Mouse (Mus musculus) cortical plate, adult 2 months (tissue): Measurements from ENCODE around the gene Heyl.

Experiments used
- CTCF ChIP-seq: fragments of 200-500 bp; IDR thresholded peaks from 2 replicates; pipeline ENCODE4 v1.5.1; 2011; ENCODE audit warnings: mild to moderate bottlenecking, control low read depth, low read length; ENCODE audit not compliant: insufficient read depth; ENCODE audit errors: extremely low read depth
- POLR2A ChIP-seq: fragments of 200-500 bp; IDR thresholded peaks from 2 replicates; pipeline ENCODE4 v1.6.1; 2011; ENCODE audit warnings: mild to moderate bottlenecking, low read length, control low read depth; ENCODE audit not compliant: insufficient read depth; ENCODE audit errors: extremely low read depth

- TF ChIP-seq CTCF = no peak
- TF ChIP-seq POLR2A = no peak
Observed at GRCm38 (mm10) chr4:123202094-123202420, 31.3 kb upstream of the Heyl start.
